Mouse (Mus musculus) stomach, postnatal 0 days (tissue): ENCODE measurements around the gene Pts.

Source experiments
- CTCF ChIP-seq: IDR thresholded peaks from 2 replicates; pipeline ENCODE4 v1.5.1; 2016; ENCODE audit warnings: antibody characterized with exemption, low read depth, mild to moderate bottlenecking, moderate library complexity
- EP300 ChIP-seq: optimal IDR thresholded peaks from 2 replicates; pipeline ENCODE3; 2016; ENCODE audit warnings: antibody characterized with exemption

GRCm38 (mm10) chr9:50496151-50496505 is 32.4 kb downstream of the Pts start:
- TF ChIP-seq CTCF (no peak), EP300 (no peak)
